Comparison of ENCODE assay signal across 8 mouse cellular contexts in the genomic region with DNA sequence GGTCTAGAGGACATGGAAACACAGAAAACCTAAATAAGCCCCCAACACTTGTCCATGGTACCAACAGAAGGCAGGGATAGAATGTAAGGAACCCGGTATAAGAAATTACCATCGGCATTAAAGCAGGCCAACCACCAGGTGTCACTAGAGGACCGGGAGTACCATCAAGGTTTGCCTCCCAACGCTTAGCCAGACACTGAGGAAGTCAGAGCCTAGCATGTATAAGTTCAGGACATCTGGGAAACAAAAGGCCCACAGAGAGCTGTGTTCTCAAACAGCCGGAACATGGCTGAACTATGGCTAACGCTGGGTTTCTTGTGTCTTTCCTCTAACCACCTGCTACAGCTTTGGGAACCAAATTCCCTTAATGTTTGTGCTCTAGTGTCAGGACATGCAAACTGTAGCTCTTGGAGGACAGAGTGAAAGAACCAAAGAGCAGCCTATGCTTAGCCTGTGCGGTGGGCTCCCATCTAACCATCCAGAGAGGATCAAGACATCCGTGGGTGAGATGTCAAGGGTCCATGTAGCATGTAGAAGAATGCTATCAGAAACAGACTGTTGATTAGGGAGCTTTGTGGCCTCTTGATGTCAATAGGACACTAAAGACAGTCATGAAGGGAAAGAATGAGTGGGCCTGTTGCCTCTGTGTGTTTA. TPM values are rescaled to one million over a fixed set of nuclear protein-coding genes. Genes with fewer than 3 reads are reported as not detected.
A peak's percentile ranks its signal among the peaks of the same experiment; 100 is the strongest.
DNase-seq lines count a peak whose midpoint lies in the region; ATAC-seq and TF ChIP-seq lines count a peak whose summit lies in the region.

No protein-coding gene starts in this region.

- 0 out of 2 replicates have a peak, but pooled peaks have one; percentile 34 for ATAC-seq in embryonic facial prominence, embryonic 15.5 days (ENCODE audit: insufficient number of reproducible peaks, low FRiP score, low TSS enrichment, low read depth)
- peak; percentile 75; the same call in 1 of the 2 replicates for ATAC-seq in lung, embryonic 16.5 days (ENCODE audit: low read depth)

- TF ChIP-seq CTCF in ES-Bruce4 (IDR thresholded peaks at IDR 0.05; ENCODE audit: low read depth, low read length) = peak; percentile 67

- no peaks in the 10 kb centered on the region for H3K4me1 ChIP-seq in ES-Bruce4 (ENCODE audit: control insufficient read depth, insufficient read depth, low read length)
- 0 out of 2 replicates have a peak, but pooled peaks cover 3% of the 10 kb centered on the region for H3K4me1 ChIP-seq in embryonic facial prominence, embryonic 15.5 days
- H3K4me1 ChIP-seq in lung, embryonic 16.5 days (replicated peaks; ENCODE audit: control insufficient read depth, insufficient read depth, low read length) = peaks cover 4% of the 10 kb centered on the region; the same call in 1 of the 2 replicates

- no peak for TF ChIP-seq EP300 in ES-Bruce4 (IDR thresholded peaks at IDR 0.05; ENCODE audit: insufficient read depth, low read depth, low read length)

- H3K9ac ChIP-seq in ES-Bruce4 (ENCODE audit: low read depth, poor library complexity, severe bottlenecking) = no peak overlapping the region
- no peak overlapping the region for H3K9ac ChIP-seq in embryonic facial prominence, embryonic 15.5 days
- H3K9ac ChIP-seq in lung, embryonic 16.5 days (ENCODE audit: low read length) = no peak overlapping the region

- no peak overlapping the region for H3K27ac ChIP-seq in ES-Bruce4 (ENCODE audit: insufficient read depth, low read length)
- no peak overlapping the region for H3K27ac ChIP-seq in embryonic facial prominence, embryonic 15.5 days (replicated peaks)
- no peak overlapping the region for H3K27ac ChIP-seq in lung, embryonic 16.5 days (ENCODE audit: low read length)

- no peaks in the 10 kb centered on the region for H3K9me3 ChIP-seq in ES-Bruce4 (replicated peaks; ENCODE audit: control insufficient read depth, insufficient read depth, low read length, poor library complexity, severe bottlenecking)
- H3K9me3 ChIP-seq in embryonic facial prominence, embryonic 15.5 days (replicated peaks) = no peaks in the 10 kb centered on the region
- H3K9me3 ChIP-seq in lung, embryonic 16.5 days (ENCODE audit: control insufficient read depth, low read length) = no peaks in the 10 kb centered on the region

- H3K4me2 ChIP-seq in embryonic facial prominence, embryonic 15.5 days (replicated peaks) = no peak overlapping the region
- H3K4me2 ChIP-seq in lung, embryonic 16.5 days (ENCODE audit: low read depth, low read length) = no peak overlapping the region

- H3K27me3 ChIP-seq in ES-Bruce4 (ENCODE audit: control insufficient read depth, insufficient read depth, low read length, poor library complexity, severe bottlenecking) = no peaks in the 10 kb centered on the region
- H3K27me3 ChIP-seq in embryonic facial prominence, embryonic 15.5 days = no peaks in the 10 kb centered on the region
- no peaks in the 10 kb centered on the region for H3K27me3 ChIP-seq in lung, embryonic 16.5 days (ENCODE audit: control insufficient read depth, insufficient read depth, low read depth, low read length)

- no peaks in the 10 kb centered on the region for H3K36me3 ChIP-seq in ES-Bruce4 (ENCODE audit: control insufficient read depth, insufficient read depth, low read length, poor library complexity, severe bottlenecking)
- no peaks in the 10 kb centered on the region for H3K36me3 ChIP-seq in embryonic facial prominence, embryonic 15.5 days
- H3K36me3 ChIP-seq in lung, embryonic 16.5 days (ENCODE audit: control insufficient read depth, insufficient read depth, low read length) = no peaks in the 10 kb centered on the region

- intact Hi-C loops in heart, postnatal 10 days (cut with DNase I) = loop anchor here (1.0 to 5.0 kb wide), 2 partner anchors 43 to 181 kb away; a partner anchor contains a TSS

- TF ChIP-seq POLR2A in ES-Bruce4 (IDR thresholded peaks at IDR 0.05; ENCODE audit: insufficient read depth, low read length) = no peak

- H3K4me3 ChIP-seq in ES-Bruce4 (ENCODE audit: low read depth, low read length) = no peak overlapping the region
- no peak overlapping the region for H3K4me3 ChIP-seq in embryonic facial prominence, embryonic 15.5 days (replicated peaks)
- no peak overlapping the region for H3K4me3 ChIP-seq in lung, embryonic 16.5 days (ENCODE audit: low read length)

- WGBS in embryonic facial prominence, embryonic 15.5 days = 22% methylated on average over 8 of the region's 8 CpGs
- WGBS in lung, embryonic 16.5 days = 19% methylated on average over 8 of the region's 8 CpGs

- DNase-seq in adrenal gland, postnatal 36 days = peak; percentile 64 to 85
- DNase-seq in heart, postnatal 10 days = peak; percentile 71 to 87
- peak; percentile 67 for DNase-seq in layer of hippocampus, adult 11-12 months (ENCODE audit: low spot score)
- DNase-seq in retina, adult 2 months (ENCODE audit: low read depth, low spot score) = peak; percentile 38
- DNase-seq in urinary bladder, postnatal 4 days (ENCODE audit: low spot score in 2 of 2) = peak; percentile 49 to 74

RNA-seq across cellular contexts. Expression of a gene that starts 13.6 kb away (rescaled TPM):
- 13.9 and 14.0 TPM in 2 replicates for polyA plus RNA-seq in ES-Bruce4 (2011; ENCODE audit: insufficient read depth, insufficient read length, low read depth, missing spikeins)
- 1 to 10 TPM; 5.0 to 9.0 TPM for total RNA-seq in adrenal gland, postnatal 36 days (2021)
- polyA plus RNA-seq in embryonic facial prominence, embryonic 15.5 days (2015; fragmentation: Nextera tagmentation; extraction: Ambion mirVana) = 4.7 and 4.9 TPM in 2 replicates
- 1 to 10 TPM; 4.5 to 5.6 TPM for total RNA-seq in heart, postnatal 10 days (2021)
- polyA plus RNA-seq in lung, embryonic 16.5 days (2015; fragmentation: Nextera tagmentation; extraction: Ambion mirVana) = 9.5 and 10.9 TPM in 2 replicates

RNA-seq across cellular contexts. Expression of a gene that starts 41.1 kb away (rescaled TPM):
- 0.45 and 1.0 TPM in 2 replicates for polyA plus RNA-seq in ES-Bruce4 (2011; ENCODE audit: insufficient read depth, insufficient read length, low read depth, missing spikeins)
- total RNA-seq in adrenal gland, postnatal 36 days (2021) = 1 to 10 TPM; 3.3 to 7.1 TPM
- polyA plus RNA-seq in embryonic facial prominence, embryonic 15.5 days (2015; fragmentation: Nextera tagmentation; extraction: Ambion mirVana) = 27.4 and 30.6 TPM in 2 replicates
- total RNA-seq in heart, postnatal 10 days (2021) = 10 to 100 TPM; 20.4 to 39.3 TPM
- polyA plus RNA-seq in lung, embryonic 16.5 days (2015; fragmentation: Nextera tagmentation; extraction: Ambion mirVana) = 20.7 and 22.7 TPM in 2 replicates

Comparison
In these comparisons a context has a peak if more than half of its experiments do, and no peak if none do; other contexts are left out.
1. RNA of a gene that starts 41.1 kb away (polyA plus RNA-seq): 27.4 to 30.6 TPM in embryonic facial prominence, embryonic 15.5 days and 20.7 to 22.7 TPM in lung, embryonic 16.5 days; 0.45 to 1.0 TPM in ES-Bruce4; every median in the first group is over 10 times any median in the second.
2. Peak in every context shown above with its lines, with median percentiles within 50 percentile points of each other: DNase-seq.